Mouse (Mus musculus) hindbrain, embryonic 15.5 days (tissue): ENCODE results near the gene Pgd. TPM values are rescaled to one million over a fixed set of nuclear protein-coding genes. Genes with fewer than 3 reads are reported as not detected.

Source experiments
- ATAC-seq: fragments of 200-750 bp; cut with Nextera tagmentation; 2 replicates; pipeline ENCODE4 v1.8.0; 2017; ENCODE audit warnings: low read depth, moderate number of reproducible peaks, moderate TSS enrichment; ENCODE audit not compliant: low FRiP score
- H3K27ac ChIP-seq: fragments of 300-500 bp; sonication (generic); replicated peaks from 2 replicates; pipeline ENCODE4 v1.5.1; 2015; ENCODE audit warnings: mild to moderate bottlenecking, inconsistent platforms
- H3K27me3 ChIP-seq: fragments of 300-500 bp; sonication (generic); 2 replicates; pipeline ENCODE4 v1.6.1; 2015; ENCODE audit warnings: control low read depth, inconsistent platforms
- H3K36me3 ChIP-seq: fragments of 300-500 bp; sonication (generic); 2 replicates; pipeline ENCODE4 v1.6.1; 2015; ENCODE audit warnings: control low read depth, inconsistent platforms
- H3K4me1 ChIP-seq: fragments of 300-500 bp; sonication (generic); replicated peaks from 2 replicates; pipeline ENCODE4 v1.6.1; 2015; ENCODE audit warnings: control low read depth, inconsistent platforms
- H3K4me2 ChIP-seq: fragments of 300-500 bp; sonication (generic); 2 replicates; pipeline ENCODE4 v1.6.1; 2015; ENCODE audit warnings: moderate library complexity, mild to moderate bottlenecking, inconsistent platforms
- H3K4me3 ChIP-seq: fragments of 300-500 bp; sonication (generic); 2 replicates; pipeline ENCODE4 v1.5.1; 2015; ENCODE audit warnings: mild to moderate bottlenecking, inconsistent platforms
- H3K9ac ChIP-seq: fragments of 300-500 bp; sonication (generic); 2 replicates; pipeline ENCODE4 v1.6.1; 2015; ENCODE audit warnings: inconsistent platforms
- H3K9me3 ChIP-seq: fragments of 300-500 bp; sonication (generic); 2 replicates; pipeline ENCODE4 v1.6.1; 2016; ENCODE audit warnings: control low read depth, inconsistent platforms
- WGBS: fragments of 180-500 bp; shearing (Covaris S2); methylation state at CpG from one replicate; pipeline ENCODE4 v1.1.7; 2015; 5-methylcytosine and 5-hydroxymethylcytosine counted together
- polyA plus RNA-seq: library from polyadenylated mRNA; unstranded; fragments of >200 nt; fragmentation: Nextera tagmentation; extraction: Ambion mirVana; gene quantifications from 2 replicates; pipeline ENCODE4 v1.2.1, GENCODE M21; 2015

The Pgd gene
- polyA plus RNA-seq, 1 experiment from 2014 or later: 119 TPM

DNA sequence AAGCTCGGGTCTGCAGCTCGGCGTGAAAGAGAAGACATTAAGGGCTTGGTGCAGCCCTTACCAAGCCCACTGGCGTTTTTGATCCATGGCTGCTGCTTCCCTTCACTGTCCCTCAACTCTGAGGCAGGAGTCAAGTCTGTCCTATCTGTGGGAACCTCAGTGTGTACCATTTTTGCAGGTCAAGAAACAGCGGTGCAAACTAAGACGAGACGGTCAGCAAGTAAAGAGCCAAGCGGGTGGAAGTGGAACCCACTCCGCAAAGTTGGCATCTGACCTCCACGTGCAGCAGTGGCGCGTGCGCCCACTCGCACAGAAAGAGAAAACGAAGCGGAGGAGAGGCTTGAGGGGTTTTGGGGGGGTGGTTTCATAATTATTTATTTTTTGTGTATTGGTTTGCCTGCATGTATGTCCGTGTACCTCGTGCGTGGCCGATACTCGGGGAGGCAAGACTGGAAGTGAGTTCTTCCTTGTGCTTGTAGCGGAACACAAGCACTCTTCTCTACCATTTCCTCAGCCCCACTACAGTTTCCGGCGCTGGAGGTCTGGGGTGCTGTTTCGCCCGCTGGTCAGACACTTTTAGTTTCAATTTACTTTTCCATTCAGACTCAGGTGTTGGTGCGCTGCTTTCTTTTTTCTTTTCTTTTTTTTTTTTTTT, 513 bp upstream of the Pgd start:
- Histone ChIP-seq H3K4me1 (peaks cover 22% of the 10 kb centered on the region), H3K27ac (peak overlapping the region; percentile 75), H3K27me3 (no peaks in the 10 kb centered on the region), H3K4me3 (peak overlapping the region; percentile 89), H3K9ac (peak overlapping the region; percentile 57), H3K36me3 (peaks cover 10% of the 10 kb centered on the region; the same call in 1 of the 2 replicates), H3K9me3 (no peaks in the 10 kb centered on the region), H3K4me2 (peak overlapping the region; percentile 93)
- peak; percentile 67 for ATAC-seq
- WGBS: 2% methylated on average over 27 of the region's 27 CpGs

DNA sequence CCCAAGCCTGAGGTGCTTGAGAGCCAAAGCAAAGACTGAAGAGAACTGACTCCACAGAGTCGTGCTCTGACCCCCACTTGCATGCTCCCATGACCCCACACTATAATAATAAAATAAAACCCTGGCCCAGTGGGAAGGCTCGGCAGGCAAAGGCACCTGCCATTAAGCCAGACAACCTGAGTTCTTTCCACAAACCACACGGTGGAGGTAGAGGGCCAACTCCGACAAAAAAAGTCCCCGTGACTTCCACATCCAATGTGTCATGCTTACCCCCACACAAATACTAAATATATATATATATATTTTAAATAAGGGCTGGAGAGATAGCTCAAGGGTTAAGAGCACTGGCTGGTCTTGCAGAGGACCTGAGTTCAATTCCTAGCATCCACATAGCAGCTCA, 2.4 kb downstream of the Pgd start:
- Histone ChIP-seq H3K4me2 (no peak overlapping the region), H3K27me3 (no peaks in the 10 kb centered on the region), H3K27ac (no peak overlapping the region), H3K9me3 (no peaks in the 10 kb centered on the region), H3K36me3 (peaks cover 29% of the 10 kb centered on the region), H3K9ac (no peak overlapping the region), H3K4me3 (no peak overlapping the region), H3K4me1 (peaks cover 21% of the 10 kb centered on the region)
- WGBS: 75% methylated on average over 5 of the region's 5 CpGs
- no peak for ATAC-seq

DNA sequence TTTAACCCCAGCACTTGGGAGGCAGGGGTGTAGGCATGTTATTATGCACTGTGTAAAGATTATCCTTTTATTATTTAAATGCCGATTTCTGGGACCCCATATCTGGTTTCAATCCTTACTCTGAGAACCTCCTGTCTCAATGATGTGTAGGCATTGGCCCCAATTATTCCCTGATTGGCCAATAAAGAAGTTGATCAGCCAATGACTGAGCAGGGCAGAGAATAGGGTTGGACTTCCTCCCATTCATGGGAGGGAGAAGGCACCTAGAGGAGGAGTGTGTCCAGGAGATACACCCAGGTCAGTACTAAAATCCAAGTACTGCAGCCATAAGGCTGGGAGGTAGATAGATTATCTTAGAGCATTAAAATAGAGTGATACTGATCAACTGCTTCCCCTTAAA, 3.4 kb downstream of the Pgd start:
- peaks cover 21% of the 10 kb centered on the region for H3K4me1 ChIP-seq
- no peak overlapping the region for H3K4me3 ChIP-seq
- H3K27me3 ChIP-seq: no peaks in the 10 kb centered on the region
- no peak overlapping the region for H3K27ac ChIP-seq
- no peak for ATAC-seq
- H3K36me3 ChIP-seq: peaks cover 37% of the 10 kb centered on the region
- no peak overlapping the region for H3K4me2 ChIP-seq
- 77% methylated on average over 1 of the region's 1 CpGs for WGBS
- H3K9me3 ChIP-seq: no peaks in the 10 kb centered on the region
- H3K9ac ChIP-seq: no peak overlapping the region

DNA sequence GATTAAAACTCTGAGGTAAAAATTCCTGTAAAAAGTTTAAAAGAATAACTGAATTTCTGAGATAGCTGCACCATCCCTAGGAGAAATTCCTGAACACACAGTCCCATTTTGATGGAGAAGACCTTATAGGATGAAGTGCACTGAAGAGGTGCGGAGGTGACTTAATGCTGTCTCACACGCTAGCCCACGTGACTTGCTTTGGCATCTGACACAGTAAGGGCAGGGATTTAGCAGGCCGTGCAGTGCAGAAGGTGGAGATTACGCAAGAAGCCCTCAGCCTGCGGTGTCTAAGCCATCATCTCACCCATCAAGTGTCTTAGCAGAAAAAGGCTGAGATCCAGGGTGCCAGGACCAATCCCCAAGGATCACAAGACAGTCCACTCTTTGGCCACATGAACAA, 5.4 kb downstream of the Pgd start:
- H3K9me3 ChIP-seq: no peaks in the 10 kb centered on the region
- peaks cover 12% of the 10 kb centered on the region for H3K4me1 ChIP-seq
- 95% methylated on average over 6 of the region's 6 CpGs for WGBS
- H3K27me3 ChIP-seq: no peaks in the 10 kb centered on the region
- no peak overlapping the region for H3K9ac ChIP-seq
- H3K4me2 ChIP-seq: no peak overlapping the region
- no peak overlapping the region for H3K27ac ChIP-seq
- H3K4me3 ChIP-seq: no peak overlapping the region
- ATAC-seq: no peak
- peaks cover 55% of the 10 kb centered on the region for H3K36me3 ChIP-seq

DNA sequence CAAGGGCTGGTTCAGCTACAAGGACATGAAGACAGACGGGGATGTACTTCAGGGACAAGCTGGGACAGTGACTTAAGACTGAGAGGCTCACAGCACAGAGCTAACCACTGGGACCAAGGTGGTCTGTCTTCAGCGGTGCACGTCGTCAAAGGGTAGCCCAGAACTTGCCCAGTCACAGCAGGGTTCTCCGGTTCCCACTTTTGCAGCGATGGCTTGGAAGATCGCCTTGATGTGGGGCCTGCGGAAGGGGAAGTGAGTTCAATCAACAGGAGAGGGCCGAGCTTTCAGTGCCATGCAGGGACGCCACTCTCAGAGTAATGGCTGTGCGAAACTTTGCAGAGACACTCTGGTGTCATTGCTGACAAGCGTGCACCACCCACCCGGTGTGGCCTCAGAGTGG, 6.7 kb downstream of the Pgd start:
- 87% methylated on average over 13 of the region's 13 CpGs for WGBS
- no peak overlapping the region for H3K4me2 ChIP-seq
- no peak for ATAC-seq
- no peak overlapping the region for H3K4me3 ChIP-seq
- H3K4me1 ChIP-seq: peaks cover under 1% of the 10 kb centered on the region; the same call in 1 of the 2 replicates
- H3K9ac ChIP-seq: no peak overlapping the region
- H3K36me3 ChIP-seq: peaks cover 68% of the 10 kb centered on the region
- no peak overlapping the region for H3K27ac ChIP-seq
- no peaks in the 10 kb centered on the region for H3K9me3 ChIP-seq
- no peaks in the 10 kb centered on the region for H3K27me3 ChIP-seq

DNA sequence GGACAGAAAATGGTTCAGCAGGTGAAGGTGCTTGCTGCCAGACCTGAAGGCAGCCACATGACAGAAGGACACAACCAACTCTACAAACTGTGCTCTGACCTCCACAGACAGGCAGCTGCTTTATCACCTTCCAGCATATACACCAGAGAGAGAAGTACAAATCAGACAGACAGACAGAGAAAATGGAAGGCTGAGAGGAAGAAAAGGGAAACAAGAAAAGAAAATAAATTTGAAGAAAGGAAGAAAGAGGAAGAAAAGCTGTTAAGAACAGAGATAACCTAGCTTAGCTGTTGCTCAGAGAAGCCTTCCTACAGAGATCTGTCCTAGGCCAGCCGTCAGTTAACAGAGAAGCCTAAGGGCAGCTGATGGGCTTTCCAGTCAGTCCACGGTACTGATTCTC, 7.4 kb downstream of the Pgd start:
- no peak overlapping the region for H3K27ac ChIP-seq
- WGBS: 82% methylated on average over 2 of the region's 2 CpGs

DNA sequence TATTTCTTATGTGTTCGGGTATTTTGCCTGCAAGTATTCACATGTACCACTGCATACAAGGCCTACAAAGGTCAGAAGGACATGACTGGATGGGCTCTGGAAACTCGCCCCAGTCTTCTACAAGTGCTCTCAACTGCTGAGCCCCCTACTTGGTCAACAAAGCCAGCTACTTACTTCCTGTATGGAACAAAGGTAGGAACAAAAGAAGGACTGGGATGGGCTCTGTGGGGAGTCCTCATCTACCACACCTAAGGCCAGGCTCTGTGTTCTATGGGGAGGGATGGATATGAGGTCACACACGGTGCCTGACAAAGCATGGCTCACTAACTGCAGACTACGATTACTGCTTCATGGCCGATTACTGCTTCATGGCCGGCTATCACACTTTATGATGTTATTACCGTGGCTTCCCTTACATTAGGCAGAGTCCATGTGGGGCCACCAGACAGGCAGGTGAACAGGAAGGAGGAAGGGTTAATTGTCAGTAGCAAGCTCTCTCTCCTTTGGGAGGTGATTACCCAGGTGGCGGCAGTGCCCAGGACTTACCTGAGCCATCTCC, 9.1 kb downstream of the Pgd start:
- no peak overlapping the region for H3K4me2 ChIP-seq
- H3K27ac ChIP-seq: no peak overlapping the region
- no peaks in the 10 kb centered on the region for H3K27me3 ChIP-seq
- no peaks in the 10 kb centered on the region for H3K4me1 ChIP-seq
- WGBS: 91% methylated on average over 8 of the region's 8 CpGs
- no peak overlapping the region for H3K4me3 ChIP-seq
- peaks cover 82% of the 10 kb centered on the region for H3K36me3 ChIP-seq
- ATAC-seq: no peak
- H3K9ac ChIP-seq: no peak overlapping the region
- H3K9me3 ChIP-seq: no peaks in the 10 kb centered on the region

More for the DNA sequence above, 7.4 kb downstream of the Pgd start:
- H3K4me3 ChIP-seq: no peak overlapping the region
- no peaks in the 10 kb centered on the region for H3K4me1 ChIP-seq
- no peaks in the 10 kb centered on the region for H3K9me3 ChIP-seq
- no peak overlapping the region for H3K4me2 ChIP-seq
- no peak overlapping the region for H3K9ac ChIP-seq
- no peak for ATAC-seq
- H3K27me3 ChIP-seq: no peaks in the 10 kb centered on the region
- H3K36me3 ChIP-seq: peaks cover 69% of the 10 kb centered on the region

DNA sequence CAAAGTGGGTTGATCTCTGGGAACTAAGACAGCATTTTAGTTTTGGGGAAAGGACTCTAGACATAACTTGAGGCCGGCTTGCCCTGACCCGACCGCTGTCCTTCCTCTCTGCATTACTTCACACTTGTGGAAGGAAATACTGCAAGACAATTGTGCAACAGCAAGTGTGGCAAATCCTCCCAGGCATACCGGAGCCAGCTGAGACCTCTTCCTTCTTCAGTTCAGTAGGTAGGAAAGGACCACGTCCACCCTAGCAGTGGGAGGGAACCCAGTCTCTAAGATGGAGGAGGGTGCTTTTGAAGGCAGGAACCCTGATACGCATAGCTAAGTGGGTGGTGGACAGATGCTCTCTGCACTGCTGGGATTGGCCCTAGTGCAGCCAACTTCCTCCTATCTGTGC, 10.9 kb downstream of the Pgd start:
- Histone ChIP-seq H3K27ac (no peak overlapping the region), H3K4me1 (no peaks in the 10 kb centered on the region), H3K4me2 (no peak overlapping the region), H3K4me3 (no peak overlapping the region), H3K9me3 (no peaks in the 10 kb centered on the region), H3K27me3 (no peaks in the 10 kb centered on the region), H3K9ac (no peak overlapping the region), H3K36me3 (peaks cover 89% of the 10 kb centered on the region)
- 97% methylated on average over 6 of the region's 6 CpGs for WGBS
- ATAC-seq: no peak

DNA sequence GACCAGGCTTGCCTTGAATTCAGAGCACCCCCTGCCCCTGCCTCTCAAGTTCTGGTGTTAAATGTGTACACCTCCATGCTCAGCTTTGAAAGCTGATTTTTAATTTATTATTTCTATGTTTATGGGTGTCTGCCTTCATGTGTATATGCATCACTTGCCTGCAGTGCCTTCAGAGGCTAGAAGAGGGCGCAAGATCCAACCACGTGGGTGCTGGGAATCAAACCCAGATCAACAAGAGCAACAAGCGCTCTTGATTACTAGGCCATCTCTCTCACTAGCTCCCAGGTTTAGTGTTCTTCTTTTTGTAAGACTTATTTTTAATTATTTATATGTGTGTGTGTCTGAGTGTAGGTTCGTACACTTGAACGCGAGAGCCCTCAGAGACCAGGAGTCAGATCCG, 11.7 kb downstream of the Pgd start:
- peaks cover 93% of the 10 kb centered on the region for H3K36me3 ChIP-seq
- no peak for ATAC-seq
- no peak overlapping the region for H3K4me3 ChIP-seq
- 97% methylated on average over 7 of the region's 7 CpGs for WGBS
- no peak overlapping the region for H3K4me2 ChIP-seq
- H3K27me3 ChIP-seq: no peaks in the 10 kb centered on the region
- H3K9me3 ChIP-seq: no peaks in the 10 kb centered on the region
- no peak overlapping the region for H3K9ac ChIP-seq
- H3K4me1 ChIP-seq: no peaks in the 10 kb centered on the region
- no peak overlapping the region for H3K27ac ChIP-seq

DNA sequence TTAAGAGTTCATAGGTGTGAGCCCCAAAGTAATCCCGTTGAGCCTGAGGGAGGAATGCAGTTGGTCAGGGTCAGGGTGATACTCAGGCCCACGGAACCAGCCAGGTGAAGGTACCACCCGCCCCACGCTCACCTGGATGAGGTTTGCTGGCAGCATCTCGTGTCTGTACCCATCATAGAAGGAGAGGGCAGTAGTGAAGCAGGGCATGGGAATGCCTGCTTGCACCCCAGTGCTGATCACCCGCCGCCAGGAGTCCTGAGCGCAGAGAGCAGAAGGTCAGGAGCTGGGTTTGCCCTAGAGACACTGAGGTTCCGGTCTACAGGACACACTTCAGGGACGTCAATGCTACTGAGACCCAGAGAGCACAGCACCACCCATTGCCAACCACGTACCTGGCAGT, 15.8 kb downstream of the Pgd start:
- Histone ChIP-seq H3K4me3 (no peak overlapping the region), H3K36me3 (peaks cover 56% of the 10 kb centered on the region), H3K27ac (no peak overlapping the region), H3K4me2 (no peak overlapping the region), H3K27me3 (no peaks in the 10 kb centered on the region), H3K9ac (no peak overlapping the region), H3K9me3 (no peaks in the 10 kb centered on the region), H3K4me1 (no peaks in the 10 kb centered on the region)
- WGBS: 93% methylated on average over 11 of the region's 11 CpGs
- no peak for ATAC-seq

DNA sequence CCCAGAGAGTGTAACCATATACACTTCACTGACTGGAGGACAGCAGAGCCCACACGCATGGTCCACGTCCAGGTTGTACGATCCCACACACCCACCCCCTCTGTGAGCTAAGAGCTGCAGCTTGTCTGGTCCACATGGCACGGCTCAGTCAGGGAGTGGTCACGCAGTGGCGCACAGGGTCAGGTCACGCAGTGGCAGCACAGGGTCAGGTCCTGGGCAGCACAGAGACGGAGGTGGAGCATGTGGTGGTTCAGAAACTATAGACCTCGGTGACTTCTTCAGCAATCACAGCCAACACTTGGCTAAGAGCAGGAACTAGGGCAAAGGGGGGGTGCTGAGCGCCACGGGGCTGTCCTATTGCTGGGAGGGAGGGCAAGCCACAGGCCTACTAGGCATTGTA, 16.3 kb downstream of the Pgd start:
- WGBS: 82% methylated on average over 11 of the region's 11 CpGs
- no peaks in the 10 kb centered on the region for H3K4me1 ChIP-seq
- no peak for ATAC-seq
- peaks cover 51% of the 10 kb centered on the region for H3K36me3 ChIP-seq
- H3K9ac ChIP-seq: no peak overlapping the region
- H3K4me2 ChIP-seq: no peak overlapping the region
- no peak overlapping the region for H3K4me3 ChIP-seq
- H3K27me3 ChIP-seq: no peaks in the 10 kb centered on the region
- no peak overlapping the region for H3K27ac ChIP-seq
- H3K9me3 ChIP-seq: no peaks in the 10 kb centered on the region

DNA sequence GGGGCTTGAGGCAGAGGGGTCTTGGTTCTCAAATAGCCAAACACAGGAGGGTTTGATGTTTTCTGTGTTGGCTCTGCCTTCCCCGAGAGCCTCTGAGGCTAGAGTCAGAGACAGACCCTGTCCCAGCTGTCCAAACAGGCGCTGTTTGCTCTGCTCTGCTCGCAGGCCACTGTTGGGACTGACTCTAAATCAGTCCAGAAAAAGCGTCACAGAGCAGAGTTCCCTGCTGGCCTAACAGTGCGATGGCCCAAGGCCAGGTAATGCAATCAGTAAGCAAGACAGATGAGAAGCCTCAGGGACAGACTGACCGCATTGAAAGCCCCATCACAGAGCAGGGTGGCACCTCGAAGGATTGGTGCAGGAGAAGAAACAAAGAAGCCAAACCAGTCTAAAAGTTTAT, 17.0 kb downstream of the Pgd start:
- H3K4me2 ChIP-seq: no peak overlapping the region
- no peak overlapping the region for H3K4me3 ChIP-seq
- H3K9me3 ChIP-seq: no peaks in the 10 kb centered on the region
- H3K9ac ChIP-seq: no peak overlapping the region
- no peak overlapping the region for H3K27ac ChIP-seq
- no peaks in the 10 kb centered on the region for H3K4me1 ChIP-seq
- 83% methylated on average over 7 of the region's 7 CpGs for WGBS
- H3K27me3 ChIP-seq: no peaks in the 10 kb centered on the region
- no peak for ATAC-seq
- peaks cover 44% of the 10 kb centered on the region for H3K36me3 ChIP-seq

DNA sequence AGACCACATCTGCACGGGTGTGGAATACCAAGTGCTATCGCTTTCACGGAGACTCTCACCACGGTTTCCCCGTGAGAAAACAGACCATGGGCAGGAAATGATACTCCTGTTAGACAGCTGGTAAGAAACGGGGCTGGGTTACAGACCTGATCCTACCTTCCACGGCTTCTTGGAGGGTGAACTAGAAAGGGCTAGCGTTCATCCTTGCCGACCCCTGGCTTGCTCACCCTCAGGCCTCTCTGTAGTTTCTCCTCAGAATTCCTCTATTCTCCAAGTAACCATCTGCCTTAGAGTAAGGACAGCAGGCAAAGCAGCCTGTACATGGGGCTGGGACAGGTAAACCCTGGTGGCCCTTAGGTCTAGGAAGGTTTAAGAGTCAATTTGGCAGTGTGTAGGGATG, 17.4 kb downstream of the Pgd start:
- Histone ChIP-seq H3K4me2 (no peak overlapping the region), H3K9ac (no peak overlapping the region), H3K27ac (no peak overlapping the region), H3K4me1 (no peaks in the 10 kb centered on the region), H3K9me3 (no peaks in the 10 kb centered on the region), H3K4me3 (no peak overlapping the region), H3K36me3 (peaks cover 40% of the 10 kb centered on the region), H3K27me3 (no peaks in the 10 kb centered on the region)
- ATAC-seq: no peak
- WGBS: 90% methylated on average over 9 of the region's 9 CpGs
